Mouse (Mus musculus): ENCODE results near the gene 2210016F16Rik.

Gene 2210016F16Rik

GRCm38 (mm10) chr13:58344505-58344904, 40.5 kb downstream of the 2210016F16Rik start:
- no peak for TF ChIP-seq GATA4 (IDR thresholded peaks at IDR 0.05; ENCODE audit: insufficient replicate concordance, low read length)

DNA sequence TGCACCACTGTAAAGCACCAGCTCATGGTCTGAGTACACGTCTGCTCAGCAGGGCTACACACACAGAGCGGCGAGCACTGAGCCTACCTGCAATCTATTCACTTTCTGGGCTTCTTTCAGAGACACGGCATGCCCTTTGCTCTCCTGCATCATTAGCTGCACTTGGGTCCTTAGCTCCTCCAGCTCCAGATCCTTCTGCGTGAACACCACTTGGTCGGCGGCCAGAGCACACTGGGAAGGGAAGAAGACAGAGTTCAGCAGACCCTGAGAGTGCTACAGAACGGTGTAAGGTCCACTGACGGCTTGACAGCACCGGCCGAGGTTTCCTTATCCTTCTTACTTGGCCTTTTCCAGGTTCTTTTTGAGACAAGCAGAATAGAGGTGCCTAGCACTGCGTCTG, 47.6 kb downstream of the 2210016F16Rik start:
- no peak for TF ChIP-seq GATA4 (IDR thresholded peaks at IDR 0.05; ENCODE audit: insufficient replicate concordance, low read length)

- no peak for TF ChIP-seq GATA4 (IDR thresholded peaks at IDR 0.05; ENCODE audit: insufficient replicate concordance, low read length)
Measured at GRCm38 (mm10) chr13:58334116-58334515, 50.9 kb downstream of the 2210016F16Rik start.
